Mouse (Mus musculus) thymus, adult 2 months (tissue): ENCODE data around the gene Ccnc. TPM values are rescaled to one million over a fixed set of nuclear protein-coding genes. Genes with fewer than 3 reads are reported as not detected.

Experiments used
- DNase-seq: peaks from one replicate; pipeline ENCODE4 v3.0.0; 2021
- H3K27ac ChIP-seq: fragments of 200-500 bp; 2 replicates; pipeline ENCODE4 v1.5.1; 2012; ENCODE audit warnings: low read length, control low read depth; ENCODE audit not compliant: control insufficient read depth, insufficient read depth
- H3K27me3 ChIP-seq: fragments of 200-500 bp; 2 replicates; pipeline ENCODE4 v1.6.1; 2012; ENCODE audit warnings: mild to moderate bottlenecking, low read length, moderate library complexity, mixed read lengths; ENCODE audit not compliant: control insufficient read depth, insufficient read depth
- H3K36me3 ChIP-seq: fragments of 200-500 bp; 2 replicates; pipeline ENCODE4 v1.6.1; 2012; ENCODE audit warnings: mild to moderate bottlenecking, low read length, moderate library complexity; ENCODE audit not compliant: control insufficient read depth, insufficient read depth
- H3K4me1 ChIP-seq: fragments of 200-500 bp; replicated peaks from 2 replicates; pipeline ENCODE4 v1.6.1; 2012; ENCODE audit warnings: low read length; ENCODE audit not compliant: control insufficient read depth, insufficient read depth
- H3K4me3 ChIP-seq: fragments of 200-500 bp; 2 replicates; pipeline ENCODE4 v1.5.1; 2012; ENCODE audit warnings: mild to moderate bottlenecking, low read length, control low read depth, moderate library complexity; ENCODE audit not compliant: control insufficient read depth, insufficient read depth
- CTCF ChIP-seq: fragments of 200-500 bp; IDR thresholded peaks from 2 replicates; pipeline ENCODE4 v1.5.1; 2012; ENCODE audit warnings: mild to moderate bottlenecking, control low read depth, low read length, moderate library complexity, borderline replicate concordance; ENCODE audit not compliant: control insufficient read depth, poor library complexity, insufficient read depth; ENCODE audit errors: extremely low read depth
- POLR2A ChIP-seq: fragments of 200-500 bp; IDR thresholded peaks from 2 replicates; pipeline ENCODE4 v1.6.1; 2012; ENCODE audit warnings: mild to moderate bottlenecking, low read length, control low read depth, moderate library complexity; ENCODE audit not compliant: control insufficient read depth, poor library complexity, insufficient read depth; ENCODE audit errors: extremely low read depth
- WGBS: fragments of 180-500 bp; shearing (Covaris S2); methylation state at CpG from one replicate; pipeline ENCODE4 v1.1.7; 2018; 5-methylcytosine and 5-hydroxymethylcytosine counted together
- polyA plus RNA-seq: library from polyadenylated mRNA; depleted of rRNA; stranded (reverse); fragments of >200 nt; gene quantifications from 2 replicates; pipeline ENCODE4 v1.2.3, GENCODE M21; 2012

Ccnc gene
- polyA plus RNA-seq, 1 experiment: 5.0 TPM

DNA sequence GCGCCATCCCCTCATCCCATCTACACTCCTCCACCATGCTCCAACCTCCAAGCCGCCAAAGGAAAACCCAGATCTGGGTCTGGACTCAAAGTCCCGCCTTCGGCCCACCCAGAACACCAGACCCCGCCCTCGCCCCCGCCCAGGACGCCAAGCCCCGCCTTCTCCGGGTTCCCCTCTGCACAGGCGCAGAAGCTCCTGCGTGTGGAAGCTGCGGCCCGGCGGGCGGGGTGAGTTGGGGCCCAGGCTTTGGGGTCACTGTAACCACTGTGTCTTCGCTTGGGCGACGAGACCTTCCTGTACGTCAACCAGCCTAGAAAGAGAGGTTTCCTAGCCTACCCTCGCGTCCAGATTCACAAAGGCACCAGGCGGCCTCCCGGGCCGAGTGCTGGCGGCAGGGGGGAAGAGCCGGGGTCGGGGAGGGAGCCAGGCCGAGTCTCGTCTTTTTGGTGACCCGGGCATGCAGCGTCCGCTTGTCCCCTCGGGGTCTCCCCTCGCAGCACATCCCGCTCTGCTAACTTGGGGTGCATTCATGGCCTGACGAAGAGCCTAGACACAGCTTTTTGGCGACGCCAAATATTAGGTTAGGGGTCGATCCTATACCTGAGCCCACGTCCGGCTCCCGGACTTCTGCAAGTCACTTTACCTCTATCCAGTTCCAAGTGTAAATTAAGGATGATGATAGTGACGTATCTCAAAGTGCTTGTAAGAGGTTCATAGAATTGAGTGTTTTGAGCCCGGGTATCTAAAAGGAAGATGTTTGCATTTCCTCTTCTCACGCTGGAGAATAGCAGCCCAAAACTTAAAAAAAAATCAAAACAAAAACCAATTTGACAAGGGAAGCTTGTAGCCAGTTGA is 48.8 kb downstream of the Ccnc start:
- Histone ChIP-seq H3K4me3 (peak overlapping the region; percentile 94), H3K27ac (no peak overlapping the region)
- WGBS: under 1% methylated on average over 46 of the region's 46 CpGs

GRCm38 (mm10) chr4:21776946-21777265 is 49.4 kb downstream of the Ccnc start:
- Histone ChIP-seq H3K27me3 (no peaks in the 10 kb centered on the region), H3K27ac (no peak overlapping the region), H3K4me3 (no peak overlapping the region), H3K4me1 (peaks cover 2% of the 10 kb centered on the region; the same call in 1 of the 2 replicates), H3K36me3 (no peaks in the 10 kb centered on the region; the same call in 1 of the 2 replicates)
- WGBS: under 1% methylated on average over 9 of the region's 9 CpGs
- no peak for DNase-seq
- TF ChIP-seq CTCF: no peak
- TF ChIP-seq POLR2A: no peak

More for the DNA sequence above, 48.8 kb downstream of the Ccnc start:
- Histone ChIP-seq H3K27me3 (no peaks in the 10 kb centered on the region), H3K4me1 (peaks cover 2% of the 10 kb centered on the region; the same call in 1 of the 2 replicates), H3K36me3 (no peaks in the 10 kb centered on the region; the same call in 1 of the 2 replicates)
- TF ChIP-seq CTCF (no peak), POLR2A (peak; percentile 72)
- peak; percentile 92 for DNase-seq

DNA sequence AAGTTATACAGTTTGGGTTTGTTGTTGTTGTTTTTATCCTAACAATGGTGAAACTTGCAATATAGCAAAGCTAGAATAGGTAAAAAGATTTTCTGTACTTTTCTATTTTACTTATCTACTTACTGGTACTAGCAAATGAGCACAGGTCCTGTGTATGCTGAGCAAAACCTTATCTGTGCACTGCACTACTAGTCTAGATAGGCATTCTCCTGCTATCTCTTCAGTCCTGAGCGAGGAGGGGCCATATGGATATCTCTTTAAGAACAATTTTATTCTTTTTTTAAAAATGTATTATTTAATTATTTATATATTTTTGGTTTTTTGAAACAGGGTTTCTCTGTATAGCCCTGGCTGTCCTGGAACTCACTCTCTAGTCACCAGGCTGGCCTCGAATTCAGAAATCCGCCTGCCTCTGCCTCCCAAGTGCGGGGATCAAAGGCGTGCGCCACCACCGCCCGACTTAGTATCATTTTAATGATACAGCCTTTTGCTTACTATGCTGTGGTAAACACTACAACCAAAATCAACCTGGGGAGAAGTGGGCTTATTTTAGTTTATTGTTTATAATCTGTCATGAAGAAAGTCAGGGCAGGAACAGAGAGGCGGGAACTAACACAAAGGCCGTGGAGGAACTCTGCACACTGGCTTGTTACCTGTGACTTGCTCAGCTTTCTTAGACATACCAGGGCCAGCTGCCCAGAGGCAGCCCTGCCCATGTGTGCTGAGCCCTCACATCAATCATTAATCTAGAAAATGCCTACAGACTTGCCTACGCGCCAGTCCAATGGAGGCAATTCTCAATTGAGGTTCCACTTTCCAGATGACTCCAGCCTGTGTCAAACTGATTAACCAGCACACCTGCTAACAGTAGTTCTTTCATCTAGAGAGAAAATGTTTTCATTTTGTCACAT is 53.6 kb downstream of the Ccnc start:
- 97% methylated on average over 12 of the region's 12 CpGs for WGBS
- Histone ChIP-seq H3K4me1 (no peaks in the 10 kb centered on the region), H3K36me3 (peaks cover 32% of the 10 kb centered on the region), H3K4me3 (no peak overlapping the region), H3K27ac (no peak overlapping the region), H3K27me3 (no peaks in the 10 kb centered on the region)
- TF ChIP-seq POLR2A: no peak
- TF ChIP-seq CTCF: no peak
- no peak for DNase-seq

DNA sequence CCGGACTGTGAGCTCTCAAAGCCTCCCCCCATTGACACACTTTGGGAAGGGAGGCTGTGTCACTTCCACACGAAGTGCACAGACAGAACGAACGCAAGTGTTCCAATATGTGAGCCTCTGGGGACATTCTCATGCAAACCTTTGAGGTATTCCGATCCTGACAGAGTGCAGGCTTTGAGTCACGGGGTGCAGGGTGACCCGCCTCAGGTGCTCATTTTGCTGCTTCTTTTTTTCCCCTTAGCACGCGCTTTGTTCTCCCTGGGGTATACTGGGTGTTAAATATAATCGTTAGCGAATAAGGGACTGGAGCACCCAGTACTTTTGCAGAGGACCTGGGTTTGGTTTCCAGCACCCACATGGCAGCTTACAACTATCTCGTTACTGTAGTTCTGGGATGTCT is 58.8 kb downstream of the Ccnc start:
- Histone ChIP-seq H3K4me3 (no peak overlapping the region), H3K27me3 (no peaks in the 10 kb centered on the region), H3K27ac (no peak overlapping the region), H3K4me1 (no peaks in the 10 kb centered on the region), H3K36me3 (peaks cover 37% of the 10 kb centered on the region)
- TF ChIP-seq CTCF (no peak), POLR2A (no peak)
- 95% methylated on average over 12 of the region's 12 CpGs for WGBS
- no peak for DNase-seq

DNA sequence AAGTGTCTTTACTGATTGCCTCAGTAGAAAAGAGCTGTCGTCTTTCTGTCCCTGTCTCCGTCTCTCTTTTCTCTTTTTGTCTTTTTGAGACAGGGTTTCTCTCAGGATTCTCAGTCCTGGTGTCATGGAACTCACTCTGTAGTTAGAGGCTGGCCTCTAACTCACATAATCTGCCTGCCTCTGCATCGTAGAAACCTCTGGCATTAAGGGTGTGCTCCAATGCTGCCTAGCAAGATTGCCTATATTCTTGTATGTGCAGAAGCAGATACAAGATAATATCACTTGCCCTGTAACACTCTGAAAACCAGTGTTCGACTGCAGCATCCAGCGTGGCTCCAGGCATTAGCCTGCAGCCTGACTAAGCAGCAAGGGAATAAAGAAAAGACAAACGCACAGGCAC is 61.4 kb downstream of the Ccnc start:
- peaks cover 24% of the 10 kb centered on the region for H3K36me3 ChIP-seq
- no peaks in the 10 kb centered on the region for H3K4me1 ChIP-seq
- no peak overlapping the region for H3K27ac ChIP-seq
- no peak overlapping the region for H3K4me3 ChIP-seq
- 95% methylated on average over 6 of the region's 6 CpGs for WGBS
- DNase-seq: no peak
- no peaks in the 10 kb centered on the region for H3K27me3 ChIP-seq
- TF ChIP-seq CTCF: no peak
- no peak for TF ChIP-seq POLR2A

DNA sequence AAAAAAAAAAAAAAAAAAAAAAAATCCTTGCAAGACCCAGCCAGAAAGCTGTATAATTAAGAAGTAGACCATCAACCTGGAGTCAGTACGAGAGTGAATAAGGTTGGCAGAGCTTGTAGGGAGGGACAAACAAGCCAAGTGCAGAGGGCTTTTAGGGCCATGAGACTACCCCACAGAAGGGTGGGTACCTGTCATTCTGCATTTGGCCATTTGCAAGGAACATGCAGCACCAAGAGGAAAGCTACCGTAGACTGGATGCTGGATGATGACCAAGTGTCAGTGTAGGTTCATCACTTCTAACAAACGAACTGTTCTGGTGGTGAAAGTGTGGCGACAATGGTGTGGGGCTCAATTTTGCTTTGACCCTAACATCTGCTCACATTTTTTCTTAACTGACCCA is 62.3 kb downstream of the Ccnc start:
- WGBS: 97% methylated on average over 4 of the region's 4 CpGs

More for the DNA sequence above, 62.3 kb downstream of the Ccnc start:
- Histone ChIP-seq H3K4me1 (no peaks in the 10 kb centered on the region), H3K27ac (no peak overlapping the region), H3K36me3 (peaks cover 17% of the 10 kb centered on the region), H3K4me3 (no peak overlapping the region), H3K27me3 (no peaks in the 10 kb centered on the region)
- DNase-seq: no peak
- TF ChIP-seq CTCF: no peak
- no peak for TF ChIP-seq POLR2A
